25 mouse cellular contexts compared by ENCODE assay signal in genomic region chr6:126194760-126195159, GRCm38 (mm10). TPM values are rescaled to one million over a fixed set of nuclear protein-coding genes. Genes with fewer than 3 reads are reported as not detected.
"Had no signal": no experiment of that assay in that cellular context is flagged by ENCODE, and none has a peak within 500 bp of the region (broad histone marks: within the 10 kb centered on the region; RNA-seq: fewer than 3 reads in every experiment).

No protein-coding gene starts in this region.

- ATAC-seq: forebrain, embryonic 16.5 days; hindbrain, embryonic 16.5 days; inflammation-experienced regulatory T-cells, adult 6 months; intestine, embryonic 15.5 days; intestine, postnatal 0 days had no signal

- H3K27ac ChIP-seq: gastrocnemius, adult 2 months; heart, adult 2 months; heart, embryonic 10.5 days; hindbrain, embryonic 10.5 days; hindbrain, embryonic 12.5 days; hindbrain, embryonic 14.5 days; intestine, embryonic 15.5 days; layer of hippocampus, adult 2 months; left cerebral cortex, adult 2 months; limb, embryonic 10.5 days; limb, embryonic 12.5 days; liver, embryonic 13.5 days; liver, embryonic 15.5 days had no signal

- H3K9me3 ChIP-seq: heart, embryonic 10.5 days; heart, embryonic 12.5 days; hindbrain, embryonic 10.5 days; hindbrain, embryonic 12.5 days; intestine, embryonic 15.5 days; limb, embryonic 10.5 days; limb, embryonic 12.5 days; liver, embryonic 13.5 days; liver, embryonic 15.5 days had no signal

- H3K4me1 ChIP-seq: heart, embryonic 10.5 days; heart, embryonic 12.5 days; hindbrain, embryonic 10.5 days; hindbrain, embryonic 12.5 days; intestine, embryonic 15.5 days; limb, embryonic 10.5 days; limb, embryonic 12.5 days; liver, embryonic 13.5 days; liver, embryonic 15.5 days had no signal

- H3K9ac ChIP-seq: heart, embryonic 12.5 days; hindbrain, embryonic 12.5 days; hindbrain, embryonic 14.5 days; intestine, embryonic 15.5 days; limb, embryonic 12.5 days; liver, embryonic 13.5 days; liver, embryonic 15.5 days had no signal

- H3K4me3 ChIP-seq: gastrocnemius, adult 2 months; heart, adult 2 months; heart, embryonic 10.5 days; heart, embryonic 12.5 days; hindbrain, embryonic 10.5 days; hindbrain, embryonic 12.5 days; intestine, embryonic 15.5 days; layer of hippocampus, adult 2 months; left cerebral cortex, adult 2 months; limb, embryonic 10.5 days; limb, embryonic 12.5 days; liver, embryonic 13.5 days; liver, embryonic 15.5 days had no signal

- H3K27me3 ChIP-seq: hindbrain, embryonic 12.5 days; intestine, embryonic 15.5 days; limb, embryonic 12.5 days; liver, embryonic 13.5 days; liver, embryonic 15.5 days had no signal

- DNase-seq: gastrocnemius, adult 2 months; gastrocnemius, postnatal 10 days; gastrocnemius, postnatal 25 days; heart, adult 2 months; heart, postnatal 10 days; heart, postnatal 4 days; kidney, postnatal 25 days; liver; liver, embryonic 13.5 days had no signal

- H3K36me3 ChIP-seq: heart, embryonic 10.5 days; heart, embryonic 12.5 days; hindbrain, embryonic 10.5 days; hindbrain, embryonic 12.5 days; intestine, embryonic 15.5 days; limb, embryonic 10.5 days; limb, embryonic 12.5 days; liver, embryonic 13.5 days; liver, embryonic 15.5 days had no signal

- H3K4me2 ChIP-seq: heart, embryonic 12.5 days; hindbrain, embryonic 12.5 days; hindbrain, embryonic 14.5 days; intestine, embryonic 15.5 days; limb, embryonic 12.5 days; liver, embryonic 11.5 days; liver, embryonic 13.5 days; liver, embryonic 15.5 days had no signal

RNA-seq across cellular contexts. Expression of gene Ntf3, which starts 28.1 kb away (rescaled TPM):
- polyA plus RNA-seq: inflammation-experienced regulatory T-cells, adult 6 months had no signal
